Mouse (Mus musculus): ENCODE data around the gene Sbno2. TPM values are rescaled to one million over a fixed set of nuclear protein-coding genes. Genes with fewer than 3 reads are reported as not detected.
A peak's percentile ranks its signal among the peaks of the same experiment; 100 is the strongest.

Gene Sbno2
- total RNA-seq, 2 experiments from 2014 or later, result 14.5 to 22.0 TPM

GRCm38 (mm10) chr10:80095547-80095946, 9.8 kb downstream of the Sbno2 start:
- no peak for DNase-seq (ENCODE audit: extremely low spot score in 1 of 2, low spot score in 1 of 2)

- DNase-seq (ENCODE audit: extremely low spot score in 1 of 2, low spot score in 1 of 2), result no peak
These were observed 10.7 kb downstream of the Sbno2 start for GRCm38 (mm10) chr10:80094684-80095083.

GRCm38 (mm10) chr10:80094085-80094484, 11.3 kb downstream of the Sbno2 start:
- DNase-seq (ENCODE audit: extremely low spot score in 1 of 2, low spot score in 1 of 2), result no peak

- no peak for DNase-seq (ENCODE audit: extremely low spot score in 1 of 2, low spot score in 1 of 2)
These were observed 12.7 kb downstream of the Sbno2 start for GRCm38 (mm10) chr10:80092690-80093089.

- DNase-seq (ENCODE audit: extremely low spot score in 1 of 2, low spot score in 1 of 2), result no peak
These were observed 13.8 kb downstream of the Sbno2 start for GRCm38 (mm10) chr10:80091527-80091926.

- no peak for DNase-seq (ENCODE audit: extremely low spot score in 1 of 2, low spot score in 1 of 2)
These were observed 16.2 kb downstream of the Sbno2 start for GRCm38 (mm10) chr10:80089146-80089545.

- DNase-seq (ENCODE audit: extremely low spot score in 1 of 2, low spot score in 1 of 2), result no peak
These were observed 17.9 kb downstream of the Sbno2 start for GRCm38 (mm10) chr10:80087483-80087882.

GRCm38 (mm10) chr10:80086847-80087246, 18.5 kb downstream of the Sbno2 start:
- DNase-seq (ENCODE audit: extremely low spot score in 1 of 2, low spot score in 1 of 2), result no peak

- no peak for DNase-seq (ENCODE audit: extremely low spot score in 1 of 2, low spot score in 1 of 2)
These were observed 20.4 kb downstream of the Sbno2 start for GRCm38 (mm10) chr10:80084817-80085487.

- DNase-seq (ENCODE audit: extremely low spot score in 1 of 2, low spot score in 1 of 2), result no peak
These were observed 24.3 kb downstream of the Sbno2 start for GRCm38 (mm10) chr10:80081075-80081474.

- DNase-seq (ENCODE audit: extremely low spot score in 1 of 2, low spot score in 1 of 2), result no peak
These were observed 24.8 kb downstream of the Sbno2 start for GRCm38 (mm10) chr10:80080396-80081070.

GRCm38 (mm10) chr10:80078366-80078765, 27.0 kb downstream of the Sbno2 start:
- no peak for DNase-seq (ENCODE audit: extremely low spot score in 1 of 2, low spot score in 1 of 2)

GRCm38 (mm10) chr10:80077312-80077711, 28.1 kb downstream of the Sbno2 start:
- DNase-seq (ENCODE audit: extremely low spot score in 1 of 2, low spot score in 1 of 2), result no peak

GRCm38 (mm10) chr10:80076386-80076785, 29.0 kb downstream of the Sbno2 start:
- DNase-seq (ENCODE audit: extremely low spot score in 1 of 2, low spot score in 1 of 2), result no peak

- no peak for DNase-seq (ENCODE audit: extremely low spot score in 1 of 2, low spot score in 1 of 2)
These were observed 29.4 kb downstream of the Sbno2 start for GRCm38 (mm10) chr10:80075924-80076323.

GRCm38 (mm10) chr10:80074813-80075601, 30.4 kb downstream of the Sbno2 start:
- DNase-seq (ENCODE audit: extremely low spot score in 1 of 2, low spot score in 1 of 2), result peak in 1 of 2 experiments; percentile 27

- DNase-seq (ENCODE audit: extremely low spot score in 1 of 2, low spot score in 1 of 2), result no peak
These were observed 32.5 kb downstream of the Sbno2 start for GRCm38 (mm10) chr10:80072623-80073489.

GRCm38 (mm10) chr10:80071516-80071900, 33.9 kb downstream of the Sbno2 start:
- DNase-seq (ENCODE audit: extremely low spot score in 1 of 2, low spot score in 1 of 2), result no peak

- DNase-seq (ENCODE audit: extremely low spot score in 1 of 2, low spot score in 1 of 2), result peak in 1 of 2 experiments; percentile 56
These were observed 34.4 kb downstream of the Sbno2 start for GRCm38 (mm10) chr10:80070837-80071515.

- no peak for DNase-seq (ENCODE audit: extremely low spot score in 1 of 2, low spot score in 1 of 2)
These were observed 35.4 kb downstream of the Sbno2 start for GRCm38 (mm10) chr10:80069948-80070450.

Measured in layer of hippocampus, postnatal 25 days (tissue).